Mouse (Mus musculus): Measurements from ENCODE around the gene Vps51. TPM values are rescaled to one million over a fixed set of nuclear protein-coding genes. Genes with fewer than 3 reads are reported as not detected.

The Vps51 gene
- total RNA-seq (2021), result 10 to 100 TPM; 93.7 to 94.4 TPM
- long read RNA-seq, transcript Vps51-201 (10 exons, 2,675 nt), result major isoform, 86 of 111 reads
- long read RNA-seq, partial matches to known transcripts, result 10 of 111 reads
- long read RNA-seq, other reads (novel, unspliced or antisense), result 13 of 111 reads

- DNase-seq (ENCODE audit: low spot score in 2 of 2), result peak; percentile 81 to 92
Measured at GRCm38 (mm10) chr19:6076564-6077393, at the start of gene Vps51. TSS of gene Vps51 (minus strand) at chr19:6077231.

GRCm38 (mm10) chr19:6126289-6126688 is 49.3 kb upstream of the Vps51 start:
- DNase-seq (ENCODE audit: low spot score in 2 of 2), result peak in 1 of 2 experiments; percentile 52

DNA sequence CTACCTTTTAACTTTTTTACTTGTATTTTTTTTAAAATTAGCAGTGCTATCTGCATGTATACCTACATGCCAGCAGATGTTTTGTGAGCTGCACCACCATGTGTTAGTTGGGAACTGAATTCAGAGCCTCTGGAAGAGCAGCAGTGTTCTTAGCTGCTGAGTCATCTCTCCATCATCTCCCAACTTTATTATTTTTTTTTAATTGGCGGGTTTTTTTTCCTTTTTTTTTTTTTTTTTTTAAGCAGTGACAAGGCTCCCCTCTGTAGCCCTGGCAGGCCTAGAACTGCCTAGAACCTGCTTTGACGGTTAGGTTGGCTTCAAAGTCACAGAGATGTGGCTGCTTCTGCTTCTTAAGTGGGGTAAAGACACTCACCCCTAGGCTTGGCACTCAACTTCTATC is 47.9 kb upstream of the Vps51 start:
- no peak for DNase-seq (ENCODE audit: low spot score in 2 of 2)

DNA sequence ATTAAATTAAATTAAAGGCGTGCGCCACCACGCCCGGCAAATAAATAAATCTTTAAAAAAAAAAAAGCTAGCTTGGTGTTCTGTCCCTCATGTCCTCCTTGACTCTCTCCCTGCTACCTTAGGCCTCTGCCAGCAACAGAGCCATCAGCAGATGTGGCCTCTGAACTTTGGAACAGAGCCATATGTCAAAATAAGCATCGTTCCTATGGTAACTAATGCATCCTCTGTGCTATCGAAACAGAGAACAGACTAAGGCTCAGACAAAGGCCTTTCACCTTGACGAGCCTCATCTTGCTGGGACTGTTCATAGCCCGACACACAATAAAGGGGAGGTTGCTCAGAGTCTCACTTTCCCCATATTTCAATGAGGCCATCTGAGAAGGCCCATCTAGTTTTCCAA is 46.3 kb upstream of the Vps51 start:
- no peak for DNase-seq (ENCODE audit: low spot score in 2 of 2)

DNA sequence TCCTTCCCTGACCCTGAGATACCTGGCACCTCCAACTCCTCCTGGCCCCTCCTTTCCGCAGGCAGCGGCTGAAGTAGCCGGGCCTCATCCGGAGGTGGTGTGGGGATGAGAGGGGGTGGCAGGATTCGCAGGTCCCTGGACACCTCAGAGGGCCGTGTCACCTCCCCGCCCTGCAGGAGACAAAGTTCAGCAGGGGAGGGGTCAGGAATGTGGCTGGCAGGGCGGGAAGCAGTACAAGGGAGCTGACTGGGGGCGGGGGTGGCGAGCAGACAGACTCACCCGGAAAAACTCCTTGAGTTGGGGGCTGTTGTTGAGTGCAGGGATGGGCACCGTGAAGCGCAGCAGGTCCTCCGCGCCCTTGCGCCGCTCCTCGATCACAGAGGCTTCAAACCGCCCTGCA is 44.7 kb upstream of the Vps51 start:
- DNase-seq (ENCODE audit: low spot score in 2 of 2), result no peak

GRCm38 (mm10) chr19:6118677-6119185 is 41.7 kb upstream of the Vps51 start:
- no peak for DNase-seq (ENCODE audit: low spot score in 2 of 2)

DNA sequence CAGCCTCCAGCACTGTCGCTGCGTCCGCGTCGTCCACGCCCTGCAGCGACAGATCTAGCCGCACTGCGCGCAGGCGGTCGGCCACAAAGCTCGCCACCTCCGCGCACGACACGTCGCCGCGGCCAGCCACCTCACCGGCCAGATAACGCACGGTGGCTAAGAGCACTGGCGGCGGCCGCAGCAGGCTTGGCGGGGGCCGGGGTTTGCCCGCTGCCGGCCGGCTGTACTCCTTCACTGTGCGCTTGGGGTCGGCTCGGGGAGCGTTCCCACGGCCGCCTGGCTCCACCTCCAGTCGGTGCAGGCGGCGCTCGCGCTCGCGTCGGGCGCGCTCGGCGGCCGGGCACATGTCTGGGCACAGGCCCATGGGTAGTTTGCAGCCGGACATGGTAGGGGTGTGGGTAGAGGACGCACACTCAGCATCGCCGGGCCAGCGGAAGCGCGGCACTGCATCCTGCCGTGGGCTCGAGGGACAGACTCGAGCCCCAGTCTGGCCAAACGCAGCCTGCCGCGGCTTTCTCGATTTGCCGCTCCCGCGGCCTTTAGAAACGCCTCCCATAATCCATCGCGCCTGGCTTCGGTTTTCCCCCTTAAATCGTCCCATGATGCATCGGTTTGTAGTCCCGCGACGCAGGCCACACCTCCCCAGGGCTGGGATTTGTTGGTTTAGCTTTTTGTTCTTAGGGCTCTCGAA is 41.1 kb upstream of the Vps51 start, which contains the start of gene Sac3d1:
TSS of gene Sac3d1 (minus strand) at position 665 of the 691 bp plus-strand sequence.
- DNase-seq (ENCODE audit: low spot score in 2 of 2), result peak; percentile 88 to 94

- DNase-seq (ENCODE audit: low spot score in 2 of 2), result no peak
Measured at GRCm38 (mm10) chr19:6117346-6117985, 40.4 kb upstream of the Vps51 start.

DNA sequence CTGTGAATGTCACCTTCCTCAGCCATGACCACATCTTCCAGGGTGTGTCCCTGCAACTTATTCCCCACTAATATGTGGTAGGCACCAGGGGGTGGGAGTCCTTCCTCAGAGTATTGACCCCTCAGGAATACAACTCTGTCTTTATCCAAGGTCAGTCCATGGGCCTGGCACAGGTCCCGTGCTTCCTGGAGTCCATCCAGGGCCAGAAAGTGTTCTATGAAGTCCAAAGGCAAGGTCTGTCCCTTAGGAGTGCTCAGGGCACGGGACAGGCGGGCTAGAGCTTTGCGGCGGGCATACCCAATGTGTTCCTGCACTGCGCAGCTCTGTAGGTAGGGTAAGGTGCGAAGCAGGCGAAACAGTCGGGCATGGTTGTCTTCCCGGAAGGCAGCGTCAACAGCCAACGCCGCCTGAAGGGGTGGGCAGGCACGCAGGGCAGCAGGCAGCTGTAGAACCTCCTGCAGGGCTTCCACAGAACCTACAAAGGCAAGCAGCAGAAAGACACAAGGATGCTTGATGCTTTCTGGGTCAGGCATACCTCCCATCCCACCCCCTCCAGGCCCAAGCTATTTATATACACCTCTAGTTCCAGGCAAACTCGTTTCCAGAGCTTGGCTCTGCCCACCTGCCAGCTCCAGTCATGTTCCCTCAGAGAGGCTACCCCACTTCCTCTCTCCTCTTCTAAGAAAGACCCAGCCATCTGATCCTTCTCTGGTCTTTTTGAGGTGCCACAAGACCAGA is 39.3 kb upstream of the Vps51 start:
- no peak for DNase-seq (ENCODE audit: low spot score in 2 of 2)

GRCm38 (mm10) chr19:6113116-6113515 is 36.1 kb upstream of the Vps51 start:
- DNase-seq (ENCODE audit: low spot score in 2 of 2), result no peak

- no peak for DNase-seq (ENCODE audit: low spot score in 2 of 2)
Measured at GRCm38 (mm10) chr19:6105586-6105985, 28.6 kb upstream of the Vps51 start, which contains the start of gene Naaladl1. TSS of gene Naaladl1 (plus strand) at chr19:6105782.

- no peak for DNase-seq (ENCODE audit: low spot score in 2 of 2)
Measured at GRCm38 (mm10) chr19:6104476-6104875, 27.4 kb upstream of the Vps51 start.

DNA sequence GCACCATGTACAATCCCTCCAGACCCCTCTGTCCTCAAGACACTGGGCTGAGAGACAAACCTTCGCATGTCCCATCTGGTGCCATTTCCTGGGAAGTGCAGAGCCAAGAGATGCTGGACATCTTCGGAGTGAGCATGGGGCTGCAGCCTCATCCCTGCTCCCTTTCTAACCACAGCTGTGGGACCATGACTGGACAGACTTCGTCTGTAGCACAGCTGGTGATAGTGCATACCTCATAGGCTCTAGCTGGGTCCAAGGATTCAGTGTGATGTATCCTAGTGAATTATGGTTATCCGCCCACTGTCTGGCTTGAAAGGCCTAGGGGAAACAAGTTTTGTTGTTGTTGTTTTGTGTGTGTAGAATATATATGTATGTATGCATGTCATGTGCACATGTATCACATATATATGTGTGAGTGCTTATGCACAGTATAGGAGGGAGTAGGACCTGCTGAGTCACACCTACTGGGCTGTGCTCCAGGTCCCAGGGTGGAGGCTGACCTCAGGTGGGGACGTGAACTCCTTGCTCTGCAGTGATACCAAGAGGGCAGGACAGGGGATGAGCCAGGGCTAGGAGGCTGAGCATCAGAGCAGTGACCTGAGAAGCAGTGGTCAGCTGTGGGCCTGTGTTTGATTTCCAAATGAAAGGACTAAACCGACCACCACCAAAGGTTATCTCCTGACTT is 25.3 kb upstream of the Vps51 start:
- no peak for DNase-seq (ENCODE audit: low spot score in 2 of 2)

DNA sequence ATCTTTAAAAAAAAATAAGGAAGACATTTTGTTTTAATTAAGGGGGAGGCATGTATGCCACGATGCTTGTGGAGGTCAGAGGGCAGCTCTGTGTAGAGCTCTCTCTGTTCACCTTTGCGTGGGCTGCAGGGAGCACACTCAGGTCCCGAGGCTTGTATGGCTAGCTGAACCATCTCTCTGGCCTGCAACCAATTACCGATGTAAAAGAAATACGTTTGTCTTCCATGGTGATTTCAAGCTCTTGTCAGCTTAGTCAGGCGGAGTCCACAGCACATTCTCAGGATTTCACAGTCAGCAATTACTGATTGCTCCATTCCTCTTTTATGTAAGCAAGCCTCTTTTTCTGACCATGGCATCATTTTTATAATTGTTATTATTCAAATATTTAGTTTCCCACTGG is 24.2 kb upstream of the Vps51 start:
- no peak for DNase-seq (ENCODE audit: low spot score in 2 of 2)

DNA sequence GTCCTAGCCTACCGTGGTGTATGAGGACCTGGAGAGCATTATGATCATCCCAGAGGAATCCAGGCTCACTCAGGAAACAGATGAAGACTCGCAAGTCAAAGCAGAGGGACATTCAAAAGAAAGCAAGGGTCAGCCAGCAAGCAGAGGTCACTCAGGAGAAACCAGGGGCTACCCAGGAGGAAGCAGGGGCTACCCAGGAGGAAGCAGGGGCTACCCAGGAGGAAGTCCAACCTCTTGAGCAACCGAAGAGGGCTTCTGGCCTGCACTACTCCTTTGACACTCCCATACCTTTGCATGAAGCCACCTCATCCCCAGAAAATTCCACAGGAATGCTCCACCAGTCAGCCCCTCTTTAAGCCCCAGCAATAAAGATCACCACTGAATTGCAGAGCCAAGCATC is 20.8 kb upstream of the Vps51 start:
- DNase-seq (ENCODE audit: low spot score in 2 of 2), result no peak

GRCm38 (mm10) chr19:6094119-6094518 is 17.1 kb upstream of the Vps51 start, which contains the start of gene AC131692.1:
TSS of gene AC131692.1 (plus strand) at chr19:6094419.
- DNase-seq (ENCODE audit: low spot score in 2 of 2), result no peak

- DNase-seq (ENCODE audit: low spot score in 2 of 2), result no peak
Measured at GRCm38 (mm10) chr19:6088841-6089240, 11.8 kb upstream of the Vps51 start.

GRCm38 (mm10) chr19:6085417-6085879 is 8.4 kb upstream of the Vps51 start:
- DNase-seq (ENCODE audit: low spot score in 2 of 2), result no peak

DNA sequence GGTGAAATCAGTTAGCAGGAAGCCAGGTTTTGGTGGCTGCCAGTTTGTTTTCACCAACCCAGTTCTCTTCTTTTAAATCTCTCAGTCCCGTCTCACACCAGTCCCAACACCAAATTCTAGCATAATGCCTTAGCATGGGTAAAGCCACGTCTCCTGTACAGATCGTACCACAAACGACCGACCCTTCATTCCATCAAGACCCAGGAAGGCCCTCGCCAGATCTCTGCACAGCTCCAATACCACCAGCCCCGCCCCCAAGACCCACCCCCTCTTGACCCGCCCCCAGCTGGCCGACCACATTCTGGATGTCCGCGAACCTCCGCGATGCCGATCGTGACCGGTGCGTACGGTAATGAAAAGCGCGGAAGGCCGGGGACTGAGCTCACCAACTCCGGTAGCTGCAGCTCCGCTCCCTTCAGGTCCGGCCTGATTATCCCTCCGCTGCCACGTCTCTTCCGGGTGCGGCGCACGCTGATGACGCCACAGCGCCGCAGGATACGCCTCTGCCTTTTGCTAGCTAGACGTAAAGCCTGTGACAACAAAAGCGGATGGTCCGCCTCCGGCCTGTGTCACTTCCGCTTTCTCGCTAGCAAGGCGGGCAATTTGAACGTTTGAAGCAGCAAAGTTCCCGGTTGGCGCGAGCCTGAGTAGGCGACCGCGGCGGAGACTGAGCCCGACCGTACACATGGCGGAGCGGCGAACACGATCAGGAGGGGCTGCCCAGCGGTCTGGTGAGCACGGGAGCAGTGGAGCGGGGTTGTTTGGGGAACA is 7.6 kb upstream of the Vps51 start, which contains the start of the genes Zfpl1 and Cdca5:
TSS of gene Zfpl1 (minus strand) at position 479 of the 771 bp plus-strand sequence.
TSS of gene Cdca5 (plus strand) at position 506 of the 771 bp plus-strand sequence.
- peak; percentile 95 to 97 for DNase-seq (ENCODE audit: low spot score in 2 of 2)

All from layer of hippocampus, adult 18-20 months (tissue).